Mouse (Mus musculus) NIH3T3 (cell line): ENCODE results near the gene Fbxw26.
A peak's percentile ranks its signal among the peaks of the same experiment; 100 is the strongest.
"Not testable (repeated sequence)": the region's sequence is repeated elsewhere in the genome, so short reads cannot be mapped to it uniquely, and the experiment has no call there.

Source experiments
- DNase-seq: peaks from one replicate; pipeline ENCODE4 v3.0.0-alpha.2; 2012; ENCODE audit warnings: low read depth

Fbxw26 gene

DNA sequence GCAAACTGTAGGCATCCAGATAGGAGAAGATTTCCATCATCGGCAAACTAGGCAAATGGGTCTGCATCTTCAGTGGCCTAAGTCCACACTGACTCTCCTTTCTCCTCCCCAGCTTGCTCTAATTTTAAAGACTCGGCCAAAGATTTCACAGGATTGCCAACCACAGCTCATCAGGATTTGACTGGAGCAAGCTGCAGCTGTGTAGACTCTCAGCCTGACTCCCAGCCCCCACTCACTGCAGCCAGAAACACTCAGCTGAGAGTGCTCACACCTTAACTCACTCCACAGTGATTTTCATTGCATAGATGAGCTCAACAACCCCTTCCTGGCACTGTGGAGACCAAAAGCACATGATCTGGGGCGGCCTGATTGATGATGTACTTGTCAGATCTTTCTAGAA is at the start of gene Fbxw26:
Gene Fbxw26, minus strand, starts transcription at position 101 of the 400 bp plus-strand sequence.
- not testable (repeated sequence) for DNase-seq

- DNase-seq: no peak
These were observed 49.3 kb upstream of the Fbxw26 start for GRCm38 (mm10) chr9:109795221-109795620.

DNA sequence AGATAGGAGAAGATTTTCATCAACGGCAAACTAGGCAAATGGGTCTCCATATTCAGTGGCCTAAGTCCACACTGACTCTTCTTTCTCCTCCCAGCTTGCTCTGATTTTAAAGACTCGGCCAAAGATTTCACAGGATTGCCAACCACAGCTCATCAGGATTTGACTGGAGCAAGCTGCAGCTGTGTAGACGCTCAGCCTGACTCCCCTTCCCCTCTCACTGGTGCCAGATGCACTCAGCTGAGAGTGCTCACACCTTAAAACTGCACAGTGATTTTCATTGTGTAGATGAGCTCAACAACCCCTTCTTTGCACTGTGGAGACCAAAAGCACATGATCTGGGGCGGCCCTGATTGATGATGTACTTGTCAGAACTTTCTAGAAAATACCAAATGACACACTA is 44.7 kb upstream of the Fbxw26 start, which contains the start of gene Fbxw27:
Gene Fbxw27, minus strand, starts transcription at position 101 of the 400 bp plus-strand sequence.
- not testable (repeated sequence) for DNase-seq

- DNase-seq: peak; percentile 3
These were observed 21.0 kb upstream of the Fbxw26 start for GRCm38 (mm10) chr9:109766841-109767240.

DNA sequence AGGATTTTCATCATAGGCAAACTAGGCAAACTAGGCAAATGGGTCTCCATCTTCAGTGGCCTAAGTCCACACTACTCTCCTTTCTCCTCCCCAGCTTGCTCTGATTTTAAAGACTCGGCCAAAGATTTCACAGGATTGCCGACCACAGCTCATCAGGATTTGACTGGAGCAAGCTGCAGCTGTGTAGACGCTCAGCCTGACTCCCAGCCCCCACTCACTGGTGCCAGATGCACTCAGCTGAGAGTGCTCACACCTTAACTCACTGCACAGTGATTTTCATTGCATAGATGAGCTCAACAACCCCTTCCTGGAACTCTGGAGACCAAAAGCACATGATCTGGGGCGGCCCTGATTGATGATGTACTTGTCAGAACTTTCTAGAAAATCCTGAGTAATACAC is 43.3 kb downstream of the Fbxw26 start, which contains the start of gene Fbxw18:
Gene Fbxw18, minus strand, starts transcription at position 101 of the 400 bp plus-strand sequence.
- DNase-seq: not testable (repeated sequence)

GRCm38 (mm10) chr9:109685299-109685698 is 60.6 kb downstream of the Fbxw26 start:
- peak; percentile 71 for DNase-seq
